Mouse (Mus musculus) neutrophil, adult 59 days (primary cell): Measurements from ENCODE around the gene Zfp281. TPM values are rescaled to one million over a fixed set of nuclear protein-coding genes. Genes with fewer than 3 reads are reported as not detected.

Experiments
- total RNA-seq, 2 experiments: library from RNA; stranded (reverse); gene quantifications; 1 replicate in 1 of 2; 2 replicates in 1 of 2; pipeline ENCODE4 v1.2.4; 2023

Gene Zfp281
- total RNA-seq: 10 to 100 TPM; 19.6 to 21.5 TPM

DNA sequence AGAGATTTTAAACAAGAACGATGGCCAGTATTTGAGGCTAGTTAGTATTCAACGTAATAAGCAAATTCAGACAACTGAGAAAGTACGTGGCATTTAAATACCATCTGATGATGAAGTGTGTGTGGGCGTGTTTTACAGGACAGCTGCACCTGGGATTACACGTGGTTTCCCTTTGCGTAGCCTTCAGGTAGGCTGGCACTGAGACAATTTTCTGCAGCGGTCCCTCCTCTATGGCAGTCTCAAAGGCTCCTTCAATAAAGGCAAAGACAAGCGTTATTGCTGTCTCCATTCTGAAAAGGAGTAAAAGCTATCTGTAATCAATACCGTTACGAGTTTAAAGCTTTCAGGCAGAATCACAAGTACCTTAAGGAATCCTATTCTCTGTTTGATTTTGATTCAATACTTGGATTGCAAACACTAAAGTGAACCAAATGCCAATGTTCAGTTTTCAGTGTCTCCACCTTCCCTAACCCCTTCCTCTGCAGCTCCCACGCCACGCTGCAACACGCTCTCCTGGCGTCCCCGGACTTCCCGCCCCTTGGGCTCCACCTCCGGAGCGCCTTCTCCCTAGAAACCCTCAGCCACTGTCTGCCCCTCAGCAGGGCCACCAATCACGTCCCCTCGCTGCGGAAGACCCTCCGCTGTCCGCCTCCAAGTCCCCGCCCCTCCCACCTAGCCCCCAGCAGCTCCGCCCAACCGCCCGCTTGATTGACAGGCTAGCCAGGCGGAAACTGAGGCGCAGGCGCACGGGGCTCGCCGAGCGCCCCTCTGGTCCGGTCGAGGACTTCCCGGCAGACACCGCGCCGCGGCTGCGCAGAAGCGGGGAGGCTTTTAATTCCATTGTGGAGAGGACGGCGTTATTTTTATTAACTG lies at the start of gene Zfp281:
Gene Zfp281, plus strand, starts transcription at position 756 of the 873 bp plus-strand sequence.

Other genes with a start within 250 kb of the Zfp281 start
- gene Ddx59, start 209.6 kb upstream of the Zfp281 start, total RNA-seq: 1 to 10 TPM; 3.9 to 6.7 TPM
- gene Kif14, start 158.6 kb upstream of the Zfp281 start, total RNA-seq: 10 to 100 TPM; 17.4 to 19.7 TPM